ENCODE assay signal across 15 mouse cellular contexts in the genomic region with DNA sequence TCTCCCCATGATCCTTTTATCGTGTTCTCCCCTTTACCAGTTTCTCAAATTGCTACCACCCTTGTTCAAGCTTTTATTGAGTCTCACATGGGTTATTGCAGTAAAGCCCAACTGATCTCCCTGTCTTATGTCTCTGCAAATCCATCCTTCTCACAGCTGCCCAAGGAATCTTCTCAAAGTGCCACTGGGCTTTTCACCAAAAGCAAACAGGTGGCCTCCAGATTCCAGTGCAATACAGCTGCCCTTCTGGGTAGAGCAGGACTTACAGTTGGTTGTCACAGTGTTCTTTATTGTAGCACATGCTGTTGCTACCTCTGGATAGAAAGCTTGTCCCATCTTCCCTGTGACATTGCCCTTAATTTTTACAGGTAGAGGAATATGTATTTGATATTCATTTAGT.
"Had no signal": no experiment of that assay in that cellular context is flagged by ENCODE, and none has a peak within 500 bp of the region (broad histone marks: within the 10 kb centered on the region; RNA-seq: fewer than 3 reads in every experiment).

No protein-coding gene starts in this region.

- H3K27ac ChIP-seq: neural tube, embryonic 13.5 days; neural tube, embryonic 15.5 days; stomach, embryonic 15.5 days; stomach, postnatal 0 days had no signal

- H3K36me3 ChIP-seq: neural tube, embryonic 13.5 days; neural tube, embryonic 15.5 days; stomach, embryonic 15.5 days had no signal

- H3K4me3 ChIP-seq: neural tube, embryonic 13.5 days; neural tube, embryonic 15.5 days; stomach, embryonic 15.5 days had no signal

- DNase-seq: retina, postnatal 1 day; right cerebral cortex, adult 18-20 months; right cerebral cortex, postnatal 14 days; right cerebral cortex, postnatal 25 days; right cerebral cortex, postnatal 4 days; spleen, adult 18-20 months; thymus, adult 18-20 months; thymus, adult 2 months; thymus, postnatal 14 days; thymus, postnatal 25 days; thymus, postnatal 4 days had no signal

- H3K27me3 ChIP-seq: neural tube, embryonic 13.5 days; neural tube, embryonic 15.5 days; stomach, embryonic 15.5 days had no signal

- H3K4me1 ChIP-seq: neural tube, embryonic 13.5 days; neural tube, embryonic 15.5 days; stomach, embryonic 15.5 days had no signal

- H3K4me2 ChIP-seq: neural tube, embryonic 13.5 days; neural tube, embryonic 15.5 days; stomach, embryonic 15.5 days had no signal

- H3K9ac ChIP-seq: neural tube, embryonic 13.5 days; neural tube, embryonic 15.5 days; stomach, embryonic 15.5 days had no signal

- H3K9me3 ChIP-seq: neural tube, embryonic 13.5 days; neural tube, embryonic 15.5 days; stomach, embryonic 15.5 days had no signal
